Mouse (Mus musculus): ENCODE data around the gene Mrnip. TPM values are rescaled to one million over a fixed set of nuclear protein-coding genes. Genes with fewer than 3 reads are reported as not detected.
"Not testable (repeated sequence)": the region's sequence is repeated elsewhere in the genome, so short reads cannot be mapped to it uniquely, and the experiment has no call there.

The Mrnip gene
- polyA plus RNA-seq (2012; rRNA removed) (17.6 and 18.0 TPM in 2 replicates), polyA plus RNA-seq (2014; fragmentation: Nextera tagmentation; extraction: Ambion mirVana) (16.8 and 17.2 TPM in 2 replicates)

GRCm38 (mm10) chr11:50174111-50174729 is at the start of gene Mrnip:
Gene Mrnip, plus strand, starts transcription at chr11:50174444.
- peak; percentile 16 for ATAC-seq (ENCODE audit: low FRiP score, low read depth)

GRCm38 (mm10) chr11:50127781-50128180 is 46.5 kb upstream of the Mrnip start:
- DNase-seq (ENCODE audit: low spot score) = no peak
- WGBS = 4% methylated on average over 10 of the region's 10 CpGs
- peaks cover 9% of the 10 kb centered on the region; the same call in 1 of the 2 replicates for H3K4me1 ChIP-seq (ENCODE audit: control insufficient read depth, insufficient read depth, low read length)
- no peaks in the 10 kb centered on the region for H3K9me3 ChIP-seq (ENCODE audit: control insufficient read depth, low read length)
- H3K4me3 ChIP-seq (replicated peaks; ENCODE audit: low read length) = no peak overlapping the region
- TF ChIP-seq POLR2A (IDR thresholded peaks at IDR 0.05; ENCODE audit: borderline replicate concordance, extremely low read depth, insufficient read depth, insufficient read length) = no peak
- H3K9ac ChIP-seq (ENCODE audit: low read depth, low read length, severe bottlenecking) = no peak overlapping the region
- H3K36me3 ChIP-seq (ENCODE audit: control insufficient read depth, insufficient read depth, low read length) = no peaks in the 10 kb centered on the region
- no peaks in the 10 kb centered on the region for H3K27me3 ChIP-seq (ENCODE audit: control insufficient read depth, insufficient read depth, low read length)
- H3K4me2 ChIP-seq (replicated peaks; ENCODE audit: low read depth, low read length, severe bottlenecking) = peak overlapping the region; percentile 33
- ATAC-seq (ENCODE audit: low FRiP score, low read depth) = no peak
- no peak overlapping the region for H3K27ac ChIP-seq (replicated peaks; ENCODE audit: low read depth, low read length)

More at GRCm38 (mm10) chr11:50174111-50174729, at the start of gene Mrnip:
- DNase-seq (ENCODE audit: low spot score) = peak; percentile 8
- Histone ChIP-seq H3K36me3 (ENCODE audit: control insufficient read depth, insufficient read depth, low read length) (peaks cover 30% of the 10 kb centered on the region), H3K4me3 (replicated peaks; ENCODE audit: low read length) (peak within 1 kb of the TSS; percentile 58), H3K4me2 (replicated peaks; ENCODE audit: low read depth, low read length, severe bottlenecking) (peak within 1 kb of the TSS; percentile 56), H3K9ac (ENCODE audit: low read depth, low read length, severe bottlenecking) (peak within 1 kb of the TSS; percentile 66)
- not testable (repeated sequence) for H3K9me3 ChIP-seq (ENCODE audit: control insufficient read depth, low read length); H3K4me1 ChIP-seq (ENCODE audit: control insufficient read depth, insufficient read depth, low read length); H3K27me3 ChIP-seq (ENCODE audit: control insufficient read depth, insufficient read depth, low read length); H3K27ac ChIP-seq (replicated peaks; ENCODE audit: low read depth, low read length)
- WGBS = 5% methylated on average over 19 of the region's 19 CpGs

GRCm38 (mm10) chr11:50130811-50131766 is 43.2 kb upstream of the Mrnip start, which contains the start of gene Tbc1d9b:
Gene Tbc1d9b, plus strand, starts transcription at chr11:50131396.
- Histone ChIP-seq H3K4me2 (replicated peaks; ENCODE audit: low read depth, low read length, severe bottlenecking) (peak within 1 kb of the TSS; percentile 96), H3K27ac (replicated peaks; ENCODE audit: low read depth, low read length) (peak within 1 kb of the TSS; percentile 84), H3K9me3 (ENCODE audit: control insufficient read depth, low read length) (no peaks in the 10 kb centered on the region), H3K36me3 (ENCODE audit: control insufficient read depth, insufficient read depth, low read length) (peaks cover 5% of the 10 kb centered on the region), H3K27me3 (ENCODE audit: control insufficient read depth, insufficient read depth, low read length) (no peaks in the 10 kb centered on the region), H3K4me3 (replicated peaks; ENCODE audit: low read length) (peak within 1 kb of the TSS; percentile 83), H3K4me1 (ENCODE audit: control insufficient read depth, insufficient read depth, low read length) (peaks cover 9% of the 10 kb centered on the region; the same call in 1 of the 2 replicates), H3K9ac (ENCODE audit: low read depth, low read length, severe bottlenecking) (peak within 1 kb of the TSS; percentile 98)
- DNase-seq (ENCODE audit: low spot score) = peak; percentile 90
- peak; percentile 95 for TF ChIP-seq POLR2A (IDR thresholded peaks at IDR 0.05; ENCODE audit: borderline replicate concordance, extremely low read depth, insufficient read depth, insufficient read length)
- under 1% methylated on average over 35 of the region's 77 CpGs for WGBS
- peak; percentile 91 for ATAC-seq (ENCODE audit: low FRiP score, low read depth)

GRCm38 (mm10) chr11:50131801-50132201 is 42.4 kb upstream of the Mrnip start:
- ATAC-seq (ENCODE audit: low FRiP score, low read depth) = no peak
- peaks cover 9% of the 10 kb centered on the region; the same call in 1 of the 2 replicates for H3K4me1 ChIP-seq (ENCODE audit: control insufficient read depth, insufficient read depth, low read length)
- peak overlapping the region; percentile 96 for H3K4me2 ChIP-seq (replicated peaks; ENCODE audit: low read depth, low read length, severe bottlenecking)
- H3K9me3 ChIP-seq (ENCODE audit: control insufficient read depth, low read length) = no peaks in the 10 kb centered on the region
- no peaks in the 10 kb centered on the region for H3K27me3 ChIP-seq (ENCODE audit: control insufficient read depth, insufficient read depth, low read length)
- H3K9ac ChIP-seq (ENCODE audit: low read depth, low read length, severe bottlenecking) = peak overlapping the region; percentile 98
- H3K36me3 ChIP-seq (ENCODE audit: control insufficient read depth, insufficient read depth, low read length) = peaks cover 12% of the 10 kb centered on the region
- no peak overlapping the region for H3K27ac ChIP-seq (replicated peaks; ENCODE audit: low read depth, low read length)
- no peak for DNase-seq (ENCODE audit: low spot score)
- H3K4me3 ChIP-seq (replicated peaks; ENCODE audit: low read length) = peak overlapping the region; percentile 83
- WGBS = 15% methylated on average over 10 of the region's 10 CpGs
- no peak for TF ChIP-seq POLR2A (IDR thresholded peaks at IDR 0.05; ENCODE audit: borderline replicate concordance, extremely low read depth, insufficient read depth, insufficient read length)

- H3K4me3 ChIP-seq (replicated peaks; ENCODE audit: low read length) = peak overlapping the region; percentile 83
- no peaks in the 10 kb centered on the region for H3K9me3 ChIP-seq (ENCODE audit: control insufficient read depth, low read length)
- no peaks in the 10 kb centered on the region for H3K27me3 ChIP-seq (ENCODE audit: control insufficient read depth, insufficient read depth, low read length)
- 85% methylated on average over 6 of the region's 6 CpGs for whole genome bisulfite sequencing
- DNase-seq (ENCODE audit: low spot score) = no peak
- no peak overlapping the region for H3K27ac ChIP-seq (replicated peaks; ENCODE audit: low read depth, low read length)
- peaks cover 16% of the 10 kb centered on the region for H3K36me3 ChIP-seq (ENCODE audit: control insufficient read depth, insufficient read depth, low read length)
- TF ChIP-seq POLR2A (IDR thresholded peaks at IDR 0.05; ENCODE audit: borderline replicate concordance, extremely low read depth, insufficient read depth, insufficient read length) = no peak
- H3K4me2 ChIP-seq (replicated peaks; ENCODE audit: low read depth, low read length, severe bottlenecking) = peak overlapping the region; percentile 96
- peaks cover 9% of the 10 kb centered on the region; the same call in 1 of the 2 replicates for H3K4me1 ChIP-seq (ENCODE audit: control insufficient read depth, insufficient read depth, low read length)
- no peak for ATAC-seq (ENCODE audit: low FRiP score, low read depth)
- H3K9ac ChIP-seq (ENCODE audit: low read depth, low read length, severe bottlenecking) = peak overlapping the region; percentile 98
Observed at GRCm38 (mm10) chr11:50132265-50132664, 42.0 kb upstream of the Mrnip start.
